ENCODE assay signal across 8 mouse cellular contexts in the genomic region with DNA sequence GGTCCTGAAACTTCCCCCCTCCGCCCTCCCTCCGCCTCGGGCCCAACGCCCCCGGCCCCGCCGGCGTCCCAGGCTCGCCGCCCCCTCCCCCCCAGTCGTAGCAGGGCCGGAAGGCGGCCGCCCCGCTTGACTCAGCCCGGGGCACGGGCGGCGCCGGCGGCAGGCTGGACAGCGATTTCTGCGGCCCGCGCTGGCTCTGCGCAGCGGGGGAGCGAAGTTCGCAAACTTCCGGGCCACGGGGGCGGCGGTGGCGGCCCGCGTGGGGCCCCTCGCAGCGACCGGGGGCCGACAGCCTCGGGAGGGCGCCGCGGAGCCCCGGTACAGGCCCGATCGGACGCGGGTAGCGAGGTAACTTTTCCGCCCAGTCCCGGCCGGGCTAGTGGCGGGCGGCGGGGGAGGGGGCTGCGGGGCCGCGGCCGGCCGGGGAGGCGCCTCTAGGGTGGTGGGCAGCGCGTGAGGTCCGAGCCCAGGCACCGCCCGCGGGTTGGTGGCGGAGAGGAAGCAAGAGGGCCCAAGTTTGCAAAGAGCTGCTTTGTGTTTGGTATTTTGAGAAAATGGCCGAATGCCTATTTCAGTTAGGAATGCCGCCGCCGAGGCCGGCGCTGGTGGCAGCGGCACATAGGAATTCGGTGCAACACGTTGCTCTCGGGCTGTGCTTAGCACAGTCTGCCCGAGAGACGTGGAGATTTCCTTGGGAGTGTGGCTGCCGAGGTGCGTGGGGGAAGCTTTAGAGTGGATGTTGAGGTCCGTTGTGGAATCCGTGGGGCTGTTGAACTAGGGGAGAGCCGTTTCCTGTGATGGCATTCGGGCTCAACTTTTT. TPM values are rescaled to one million over a fixed set of nuclear protein-coding genes. Genes with fewer than 3 reads are reported as not detected.
DNase-seq lines count a peak whose midpoint lies in the region; ATAC-seq and TF ChIP-seq lines count a peak whose summit lies in the region.

No protein-coding gene starts in this region.

- DNase-seq in MN1 (ENCODE audit: low spot score), result peak; percentile 60
- DNase-seq in c-Kit-negative CD71-positive TER-119-positive erythroid progenitor cells, embryonic 14.5 days (ENCODE audit: low read depth, low spot score), result peak; percentile 17
- DNase-seq in frontal cortex, postnatal 36 days (ENCODE audit: low spot score in 2 of 2), result peak; percentile 28 to 32
- peak; percentile 67 for DNase-seq in hindbrain, embryonic 14.5 days (ENCODE audit: low spot score)
- peak; percentile 77 for DNase-seq in limb, embryonic 10.5 days (ENCODE audit: low spot score)
- DNase-seq in mesoderm, embryonic 11.5 days (ENCODE audit: low read depth, low spot score), result peak; percentile 72
- no peak for DNase-seq in c-Kit-positive CD71-positive TER-119-positive erythroid progenitor cells, embryonic 14.5 days (ENCODE audit: low spot score)

- peak overlapping the region; percentile 84 for H3K27ac ChIP-seq in hindbrain, embryonic 14.5 days
- peak overlapping the region; percentile 98 for H3K27ac ChIP-seq in limb, embryonic 10.5 days
- peak overlapping the region; percentile 60 for H3K27ac ChIP-seq in small intestine, adult 2 months (ENCODE audit: insufficient read depth, low read depth, low read length)

- H3K36me3 ChIP-seq in hindbrain, embryonic 14.5 days (replicated peaks; ENCODE audit: control insufficient read depth, insufficient read depth), result peaks cover 14% of the 10 kb centered on the region
- peaks cover 35% of the 10 kb centered on the region for H3K36me3 ChIP-seq in limb, embryonic 10.5 days
- H3K36me3 ChIP-seq in small intestine, adult 2 months (ENCODE audit: control insufficient read depth, insufficient read depth, low read length), result peaks cover 5% of the 10 kb centered on the region; the same call in 1 of the 2 replicates

- H3K9ac ChIP-seq in hindbrain, embryonic 14.5 days, result peak overlapping the region; percentile 76

- no peaks in the 10 kb centered on the region for H3K9me3 ChIP-seq in hindbrain, embryonic 14.5 days (ENCODE audit: control insufficient read depth, low read length)
- H3K9me3 ChIP-seq in limb, embryonic 10.5 days (replicated peaks), result no peaks in the 10 kb centered on the region

- H3K4me3 ChIP-seq in hindbrain, embryonic 14.5 days (replicated peaks; ENCODE audit: low read length), result peak overlapping the region; percentile 93
- H3K4me3 ChIP-seq in limb, embryonic 10.5 days, result peak overlapping the region; percentile 98
- H3K4me3 ChIP-seq in small intestine, adult 2 months (ENCODE audit: low read depth, low read length), result peak overlapping the region; percentile 93

- peaks cover 4% of the 10 kb centered on the region; the same call in 1 of the 2 replicates for H3K4me1 ChIP-seq in hindbrain, embryonic 14.5 days (replicated peaks; ENCODE audit: control insufficient read depth, insufficient read depth, low read length)
- H3K4me1 ChIP-seq in limb, embryonic 10.5 days, result peaks cover 16% of the 10 kb centered on the region; the same call in 1 of the 2 replicates
- H3K4me1 ChIP-seq in small intestine, adult 2 months (ENCODE audit: control insufficient read depth, insufficient read depth, insufficient read length, low read length), result no peaks in the 10 kb centered on the region

- H3K27me3 ChIP-seq in hindbrain, embryonic 14.5 days (ENCODE audit: control insufficient read depth, insufficient read depth, low read length), result 0 out of 2 replicates have a peak, but pooled peaks cover 6% of the 10 kb centered on the region
- H3K27me3 ChIP-seq in limb, embryonic 10.5 days (ENCODE audit: low read depth, poor library complexity, severe bottlenecking), result no peaks in the 10 kb centered on the region
- no peaks in the 10 kb centered on the region for H3K27me3 ChIP-seq in small intestine, adult 2 months (ENCODE audit: control insufficient read depth, insufficient read depth, low read length)

- ATAC-seq in hindbrain, embryonic 14.5 days (ENCODE audit: low FRiP score), result peak; percentile 56

- H3K4me2 ChIP-seq in hindbrain, embryonic 14.5 days (replicated peaks), result peak overlapping the region; percentile 87

- WGBS in hindbrain, embryonic 14.5 days, result under 1% methylated on average over 80 of the region's 87 CpGs
- WGBS in limb, embryonic 10.5 days, result under 1% methylated on average over 85 of the region's 87 CpGs
- WGBS in small intestine, adult 2 months, result under 1% methylated on average over 73 of the region's 87 CpGs

- TF ChIP-seq POLR2A in small intestine, adult 2 months (IDR thresholded peaks at IDR 0.05; ENCODE audit: low read depth, low read length), result no peak

- TF ChIP-seq CTCF in small intestine, adult 2 months (IDR thresholded peaks at IDR 0.05; ENCODE audit: extremely low read depth, insufficient read length, insufficient replicate concordance, low read depth, low read length), result no peak

RNA-seq across cellular contexts. Expression of a gene that starts 1.0 kb away (rescaled TPM):
- polyA plus RNA-seq in hindbrain, embryonic 14.5 days (2014; fragmentation: Nextera tagmentation; extraction: Ambion mirVana), result 8.4 and 8.6 TPM in 2 replicates
- 35.7 and 46.6 TPM in 2 replicates for polyA plus RNA-seq in limb, embryonic 10.5 days (2016; fragmentation: Nextera tagmentation; extraction: Ambion mirVana)
- 1.3 and 2.5 TPM in 2 replicates for polyA plus RNA-seq in small intestine, adult 2 months (2012; rRNA removed)

RNA-seq across cellular contexts. Expression of a gene that starts 43.6 kb away (rescaled TPM):
- 32.1 and 37.3 TPM in 2 replicates for polyA plus RNA-seq in hindbrain, embryonic 14.5 days (2014; fragmentation: Nextera tagmentation; extraction: Ambion mirVana)
- polyA plus RNA-seq in limb, embryonic 10.5 days (2016; fragmentation: Nextera tagmentation; extraction: Ambion mirVana), result 36.5 and 43.5 TPM in 2 replicates
- polyA plus RNA-seq in small intestine, adult 2 months (2012; rRNA removed), result 9.6 and 10.9 TPM in 2 replicates

RNA-seq across cellular contexts. Expression of a gene that starts 43.7 kb away (rescaled TPM):
- 57.5 and 67.8 TPM in 2 replicates for polyA plus RNA-seq in hindbrain, embryonic 14.5 days (2014; fragmentation: Nextera tagmentation; extraction: Ambion mirVana)
- polyA plus RNA-seq in limb, embryonic 10.5 days (2016; fragmentation: Nextera tagmentation; extraction: Ambion mirVana), result 86.2 and 95.9 TPM in 2 replicates
- 1.5 and 7.6 TPM in 2 replicates for polyA plus RNA-seq in small intestine, adult 2 months (2012; rRNA removed)

RNA-seq across cellular contexts. Expression of a gene that starts 55.0 kb away (rescaled TPM):
- 1.8 and 2.0 TPM in 2 replicates for polyA plus RNA-seq in hindbrain, embryonic 14.5 days (2014; fragmentation: Nextera tagmentation; extraction: Ambion mirVana)
- 0.89 and 1.4 TPM in 2 replicates for polyA plus RNA-seq in limb, embryonic 10.5 days (2016; fragmentation: Nextera tagmentation; extraction: Ambion mirVana)
- polyA plus RNA-seq in small intestine, adult 2 months (2012; rRNA removed), result 0.25 TPM in 1 of 2 replicates, not detected in the other
